Mouse (Mus musculus) myocyte (in vitro differentiated cells): Measurements from ENCODE around the gene Kctd19.

Experiments
- E2F4 ChIP-seq: IDR thresholded peaks from one replicate; pipeline ENCODE4 v1.6.1; 2011; ENCODE audit warnings: mild to moderate bottlenecking, control low read depth, moderate library complexity; ENCODE audit not compliant: insufficient read depth
- MAX ChIP-seq: IDR thresholded peaks from one replicate; pipeline ENCODE4 v1.6.1; 2011; ENCODE audit warnings: low read depth, mild to moderate bottlenecking, control low read depth
- MYOG ChIP-seq, 3 experiments: IDR thresholded peaks; one replicate each; pipeline ENCODE4 v1.6.1; 2011; ENCODE audit warnings: control low read depth in 2 of 3, low read depth in 2 of 3, mild to moderate bottlenecking in 2 of 3; ENCODE audit not compliant: insufficient read length in 2 of 3, control insufficient read depth in 1 of 3, insufficient read depth in 1 of 3
- POLR2A ChIP-seq: IDR thresholded peaks from one replicate; pipeline ENCODE4 v1.6.1; 2011; ENCODE audit warnings: low read depth, mild to moderate bottlenecking, control low read depth, moderate library complexity; ENCODE audit not compliant: insufficient read length
- POLR2AphosphoS2 ChIP-seq: IDR thresholded peaks from one replicate; pipeline ENCODE4 v1.6.1; 2011; ENCODE audit warnings: low read depth, control low read depth; ENCODE audit not compliant: insufficient read length
- SRF ChIP-seq: IDR thresholded peaks from one replicate; pipeline ENCODE4 v1.6.1; 2011; ENCODE audit warnings: low read depth; ENCODE audit not compliant: control insufficient read depth, insufficient read length
- TCF12 ChIP-seq: IDR thresholded peaks from one replicate; pipeline ENCODE4 v1.6.1; 2011; ENCODE audit warnings: mild to moderate bottlenecking, control low read depth; ENCODE audit not compliant: poor library complexity, insufficient read depth, severe bottlenecking
- TCF3 ChIP-seq: IDR thresholded peaks from one replicate; pipeline ENCODE4 v1.6.1; 2011; ENCODE audit warnings: low read depth, control low read depth; ENCODE audit not compliant: insufficient read length
- USF1 ChIP-seq: IDR thresholded peaks from one replicate; pipeline ENCODE4 v1.6.1; 2011; ENCODE audit warnings: low read depth, mild to moderate bottlenecking, control low read depth, moderate library complexity

GRCm38 (mm10) chr8:105389096-105389495 lies 24.2 kb downstream of the Kctd19 start:
- no peak for TF ChIP-seq POLR2A
- no peak for TF ChIP-seq E2F4
- TF ChIP-seq TCF3: no peak
- no peak for TF ChIP-seq USF1
- no peak for TF ChIP-seq MYOG (IDR thresholded peaks at IDR 0.05; ENCODE audit: control insufficient read depth in 1 of 3, insufficient read depth in 1 of 3, insufficient read length in 2 of 3, low read depth in 2 of 3)
- no peak for TF ChIP-seq SRF
- no peak for TF ChIP-seq MAX
- TF ChIP-seq TCF12: no peak
- TF ChIP-seq POLR2AphosphoS2: no peak
